Mouse (Mus musculus) kidney, adult 8-10 months (tissue): ENCODE data around the gene Zfp800.

ENCODE experiments used
- DNase-seq, 2 experiments: peaks; one replicate each; pipeline ENCODE4 v3.0.0; 2022

The Zfp800 gene

DNA sequence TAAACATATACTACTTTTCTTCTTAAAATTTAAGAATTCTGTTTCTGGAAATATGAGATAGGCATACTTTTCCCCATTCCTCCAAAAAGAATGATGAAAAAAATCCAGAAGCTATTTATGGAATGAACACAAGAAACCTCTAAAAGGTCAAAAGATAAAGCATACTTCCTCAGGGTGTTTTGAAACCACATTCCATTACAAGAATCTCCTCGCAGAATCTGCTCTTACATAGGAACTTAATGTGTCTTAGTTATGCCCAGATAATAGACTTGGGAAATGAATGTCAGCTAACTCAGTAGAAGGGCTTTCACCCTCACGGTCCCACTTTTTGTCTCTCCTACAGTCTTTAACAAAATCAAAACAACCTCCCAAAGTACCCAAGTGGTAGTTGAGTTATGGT is 203.9 kb downstream of the Zfp800 start:
- DNase-seq: no peak

DNA sequence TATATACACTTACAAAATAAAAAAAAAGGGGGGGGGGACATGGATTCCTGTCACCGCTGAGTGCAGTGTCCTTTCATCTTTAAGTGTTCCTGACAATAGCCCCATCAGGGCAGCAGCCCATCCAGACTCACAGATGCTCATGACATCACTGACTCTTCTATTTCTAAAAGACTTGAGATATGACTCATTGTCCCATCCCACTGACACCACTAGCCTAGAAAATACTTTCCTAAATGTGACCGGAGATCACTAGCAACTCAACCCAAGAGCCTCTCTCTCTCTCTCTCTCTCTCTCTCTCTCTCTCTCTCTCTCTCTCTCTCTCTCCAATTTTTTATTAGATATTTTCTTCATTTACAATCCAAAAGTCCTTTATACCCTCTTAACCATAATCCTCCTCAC is 205.9 kb downstream of the Zfp800 start:
- no peak for DNase-seq
